Mouse (Mus musculus) CH12.LX (cell line): ENCODE measurements at regions not wholly inside any gene's neighbourhood (a gene's known extent, or its start where the extent isn't known, plus 50 kb on each side); places are given as distances from the start of the nearest gene placed in this dataset.

Experiments
- DNase-seq: peaks from one replicate; pipeline ENCODE4 v3.0.0-alpha.2; 2013; ENCODE audit errors: extremely low read depth
- H3K27ac ChIP-seq: 2 replicates; pipeline ENCODE4 v1.5.1; 2012; ENCODE audit warnings: low read depth, mild to moderate bottlenecking, control low read depth, moderate library complexity; ENCODE audit not compliant: insufficient read depth
- H3K27me3 ChIP-seq: replicated peaks from 2 replicates; pipeline ENCODE3; 2012; ENCODE audit warnings: inconsistent platforms
- H3K36me3 ChIP-seq, 2 experiments: replicated peaks in 1 of 2; 2 replicates each; pipeline versions ENCODE3 to v1.6.1; 2012; ENCODE audit warnings: inconsistent platforms in 1 of 2, low read length in 1 of 2, mild to moderate bottlenecking in 1 of 2, mixed read lengths in 1 of 2, moderate library complexity in 1 of 2; ENCODE audit not compliant: control insufficient read depth in 1 of 2, insufficient read depth in 1 of 2
- H3K4me1 ChIP-seq, 2 experiments: 2 replicates each; pipeline ENCODE4 v1.6.1; 2012; ENCODE audit warnings: inconsistent platforms in 1 of 2, moderate library complexity in 1 of 2; ENCODE audit not compliant: insufficient read depth in 2 of 2, control insufficient read depth in 1 of 2
- H3K4me2 ChIP-seq: 2 replicates; pipeline ENCODE4 v1.6.1; 2012; ENCODE audit warnings: low read depth, mild to moderate bottlenecking, control low read depth; ENCODE audit not compliant: poor library complexity, insufficient read depth, severe bottlenecking
- H3K4me3 ChIP-seq, 3 experiments: fragments of 150-350 bp in 1 of 3; sonication (generic) in 1 of 3; replicated peaks in 1 of 3; 2 replicates each; pipeline versions ENCODE3 to v1.5.1; 2011 to 2012; ENCODE audit warnings: low read depth in 2 of 3, low read length in 2 of 3, mild to moderate bottlenecking in 2 of 3, moderate library complexity in 2 of 3, control low read depth in 1 of 3, improper control_type of control experiment in 1 of 3, inconsistent platforms in 1 of 3, mixed read lengths in 1 of 3; ENCODE audit not compliant: poor library complexity in 1 of 3
- H3K79me2 ChIP-seq: replicated peaks from 2 replicates; pipeline ENCODE4 v1.6.1; 2012; ENCODE audit warnings: mild to moderate bottlenecking, moderate library complexity; ENCODE audit not compliant: control insufficient read depth, poor library complexity, insufficient read depth, severe bottlenecking; ENCODE audit errors: extremely low read depth
- H3K9ac ChIP-seq: 2 replicates; pipeline ENCODE4 v1.6.1; 2012; ENCODE audit warnings: low read depth, mild to moderate bottlenecking, control low read depth, moderate library complexity; ENCODE audit not compliant: insufficient read depth
- H3K9me3 ChIP-seq: replicated peaks from 2 replicates; pipeline ENCODE3; 2012; ENCODE audit warnings: low read length, inconsistent platforms, mixed read lengths
- BHLHE40 ChIP-seq: IDR thresholded peaks from 2 replicates; pipeline ENCODE4 v1.6.1; 2011; ENCODE audit warnings: mild to moderate bottlenecking, low read depth, low read length, improper control_type of control experiment
- CHD2 ChIP-seq: IDR thresholded peaks from 2 replicates; pipeline ENCODE4 v1.6.1; 2011; ENCODE audit warnings: low read length, improper control_type of control experiment
- ELF1 ChIP-seq: IDR thresholded peaks from 2 replicates; pipeline ENCODE4 v1.6.1; 2014; ENCODE audit warnings: low read depth, mild to moderate bottlenecking, inconsistent platforms, low read length, improper control_type of control experiment
- EP300 ChIP-seq: IDR thresholded peaks from 2 replicates; pipeline ENCODE4 v1.6.1; 2011; ENCODE audit warnings: low read length, improper control_type of control experiment
- ETS1 ChIP-seq: conservative IDR thresholded peaks from 2 replicates; pipeline ENCODE4 v1.6.1; 2012; ENCODE audit warnings: low read depth, mild to moderate bottlenecking, inconsistent platforms, low read length, improper control_type of control experiment, moderate library complexity
- GABPA ChIP-seq: IDR thresholded peaks from 2 replicates; pipeline ENCODE4 v1.6.1; 2012; ENCODE audit warnings: low read depth, low read length, improper control_type of control experiment, inconsistent platforms; ENCODE audit not compliant: insufficient replicate concordance
- IRF4 ChIP-seq: IDR thresholded peaks from 2 replicates; pipeline ENCODE4 v1.6.1; 2014; ENCODE audit warnings: low read depth, mild to moderate bottlenecking, inconsistent platforms, low read length, improper control_type of control experiment
- JUN ChIP-seq: IDR thresholded peaks from 2 replicates; pipeline ENCODE4 v1.6.1; 2011; ENCODE audit warnings: low read depth, mild to moderate bottlenecking, low read length, improper control_type of control experiment, moderate library complexity; ENCODE audit not compliant: insufficient read depth
- JUND ChIP-seq: conservative IDR thresholded peaks from 2 replicates; pipeline ENCODE4 v1.6.1; 2011; ENCODE audit warnings: low read depth, low read length, improper control_type of control experiment
- KAT2A ChIP-seq: IDR thresholded peaks from 2 replicates; pipeline ENCODE4 v1.6.1; 2012; ENCODE audit warnings: low read length, improper control_type of control experiment, inconsistent platforms; ENCODE audit not compliant: insufficient replicate concordance
- MAFK ChIP-seq: IDR thresholded peaks from 2 replicates; pipeline ENCODE4 v1.6.1; 2011; ENCODE audit warnings: low read length, improper control_type of control experiment; ENCODE audit not compliant: insufficient replicate concordance
- MAX ChIP-seq: IDR thresholded peaks from 2 replicates; pipeline ENCODE4 v1.6.1; 2011; ENCODE audit warnings: low read length, improper control_type of control experiment
- MEF2A ChIP-seq: IDR thresholded peaks from 2 replicates; pipeline ENCODE4 v1.6.1; 2014; ENCODE audit warnings: low read depth, mild to moderate bottlenecking, inconsistent platforms, low read length, improper control_type of control experiment, borderline replicate concordance
- MXI1 ChIP-seq: IDR thresholded peaks from 2 replicates; pipeline ENCODE4 v1.6.1; 2011; ENCODE audit warnings: mild to moderate bottlenecking, low read depth, low read length, improper control_type of control experiment
- MYC ChIP-seq: IDR thresholded peaks from 2 replicates; pipeline ENCODE4 v1.6.1; 2011; ENCODE audit warnings: low read depth, mild to moderate bottlenecking, improper control_type of control experiment, low read length
- NRF1 ChIP-seq: IDR thresholded peaks from 2 replicates; pipeline ENCODE4 v1.6.1; 2014; ENCODE audit warnings: low read depth, mild to moderate bottlenecking, inconsistent platforms, low read length, improper control_type of control experiment, moderate library complexity
- PAX5 ChIP-seq: IDR thresholded peaks from 2 replicates; pipeline ENCODE4 v1.6.1; 2012; ENCODE audit warnings: low read length, inconsistent platforms, mixed read lengths
- POLR2A ChIP-seq: IDR thresholded peaks from 2 replicates; pipeline ENCODE4 v1.6.1; 2011; ENCODE audit warnings: low read depth, mild to moderate bottlenecking, improper control_type of control experiment, low read length
- POLR2AphosphoS2 ChIP-seq: IDR thresholded peaks from 2 replicates; pipeline ENCODE4 v1.6.1; 2011; ENCODE audit warnings: low read depth, low read length, improper control_type of control experiment
- RCOR1 ChIP-seq: conservative IDR thresholded peaks from 2 replicates; pipeline ENCODE4 v1.6.1; 2012; ENCODE audit warnings: low read depth, mild to moderate bottlenecking, inconsistent platforms, low read length, improper control_type of control experiment
- SMC3 ChIP-seq: IDR thresholded peaks from 2 replicates; pipeline ENCODE4 v1.6.1; 2011; ENCODE audit warnings: low read depth, low read length, improper control_type of control experiment
- UBTF ChIP-seq: IDR thresholded peaks from 2 replicates; pipeline ENCODE4 v1.6.1; 2012; ENCODE audit warnings: low read depth, mild to moderate bottlenecking, inconsistent platforms, low read length, improper control_type of control experiment, moderate library complexity
- USF1 ChIP-seq: IDR thresholded peaks from 2 replicates; pipeline ENCODE4 v1.6.1; 2014; ENCODE audit warnings: low read depth, mild to moderate bottlenecking, inconsistent platforms, low read length, improper control_type of control experiment
- ZC3H11A ChIP-seq: IDR thresholded peaks from 2 replicates; pipeline ENCODE4 v1.6.1; 2012; ENCODE audit warnings: low read depth, mild to moderate bottlenecking, inconsistent platforms, low read length, improper control_type of control experiment
- ZKSCAN1 ChIP-seq: IDR thresholded peaks from 2 replicates; pipeline ENCODE4 v1.6.1; 2012; ENCODE audit warnings: low read depth, inconsistent platforms, low read length, improper control_type of control experiment, borderline replicate concordance
- ZMIZ1 ChIP-seq: IDR thresholded peaks from 2 replicates; pipeline ENCODE4 v1.6.1; 2012; ENCODE audit warnings: low read depth, mild to moderate bottlenecking, inconsistent platforms, low read length, improper control_type of control experiment
- ZNF384 ChIP-seq: IDR thresholded peaks from 2 replicates; pipeline ENCODE4 v1.6.1; 2012; ENCODE audit warnings: low read depth, low read length, improper control_type of control experiment, inconsistent platforms
- dilution Hi-C: fragments of 300-500 bp; cut with MboI; formaldehyde crosslinking; loops from 2 replicates; pipeline ENCODE4 v1.14.3; 2020; ENCODE audit warnings: low sequenced_read_pairs; ENCODE audit not compliant: extremely low pct_unique_long_range_greater_than_20kb, extremely low pct_ligation_motif_present
- in situ Hi-C: fragments of 300-500 bp; cut with MboI; formaldehyde crosslinking; loops from 3 replicates; pipeline ENCODE4 v1.14.3; 2019; ENCODE audit warnings: low sequenced_read_pairs, low pct_ligation_motif_present, low pct_unique_long_range_greater_than_20kb, mixed read lengths

DNA sequence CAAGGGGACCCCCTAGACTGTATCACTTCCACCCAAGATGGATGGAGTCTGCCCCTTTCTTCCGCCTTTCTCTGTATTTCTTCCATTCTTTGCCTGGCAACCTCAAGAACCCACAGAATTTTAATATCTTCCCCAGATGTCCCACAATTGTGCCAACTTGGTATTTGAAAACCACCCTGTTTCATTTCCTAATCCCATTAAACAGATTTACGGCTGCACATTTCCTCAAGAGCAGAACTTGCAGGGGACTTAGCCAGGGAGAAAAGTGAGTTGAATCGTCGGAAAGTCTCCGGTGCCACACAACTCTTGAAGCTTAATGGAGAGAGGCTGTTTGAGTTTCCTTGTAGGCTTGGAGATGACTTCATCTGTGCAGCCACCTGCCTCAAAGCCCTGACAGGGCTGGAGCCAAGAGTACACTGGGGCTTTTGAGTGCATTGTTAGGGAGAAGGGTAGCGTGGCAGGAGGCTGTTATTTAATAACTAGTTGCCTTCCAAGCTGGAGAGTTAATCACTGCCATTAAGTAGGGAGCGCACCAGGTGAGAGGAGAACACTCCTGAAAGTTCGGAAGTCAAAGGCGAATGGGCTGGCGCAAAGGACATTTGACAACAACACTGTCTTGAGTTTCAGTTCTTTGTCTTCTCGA, 93.5 kb downstream of the Tex36 start:
- Histone ChIP-seq H3K27me3 (peaks cover 56% of the 10 kb centered on the region), H3K4me2 (no peak overlapping the region), H3K27ac (no peak overlapping the region), H3K9me3 (peaks cover 14% of the 10 kb centered on the region), H3K9ac (no peak overlapping the region), H3K4me3 (no peak overlapping the region), H3K4me1 (no peaks in the 10 kb centered on the region), H3K36me3 (no peaks in the 10 kb centered on the region), H3K79me2 (no peaks in the 10 kb centered on the region)
- DNase-seq, result no peak
- in situ Hi-C loops (no loop called here), dilution Hi-C loops (no loop called here)
- TF ChIP-seq KAT2A (no peak), ZNF384 (no peak), MAFK (no peak), PAX5 (no peak), POLR2A (no peak), JUND (no peak), CHD2 (no peak), UBTF (no peak), MEF2A (no peak), MAX (no peak), ETS1 (no peak), ZKSCAN1 (no peak), MXI1 (no peak), ZMIZ1 (no peak), GABPA (no peak), JUN (no peak)

DNA sequence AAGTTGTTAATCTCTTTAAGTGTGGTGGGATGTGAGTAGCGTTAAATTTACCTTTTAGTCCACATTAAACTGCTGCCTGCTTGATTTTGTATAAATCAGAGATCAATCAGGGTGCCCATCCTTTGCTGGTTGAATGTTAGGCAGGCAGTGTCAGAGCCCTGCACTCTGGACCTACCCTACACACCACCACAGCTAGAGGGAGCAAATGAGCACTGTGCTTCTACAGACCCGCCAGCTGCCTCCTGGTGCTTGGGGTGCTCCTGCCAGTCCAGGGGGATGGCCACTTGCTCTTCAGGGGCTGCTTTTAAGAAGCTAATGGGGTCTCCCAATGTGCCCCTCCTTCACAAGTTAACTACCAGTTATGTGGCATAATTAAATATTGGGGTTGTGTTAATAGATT, 96.3 kb downstream of the Tex36 start:
- DNase-seq, result no peak
- dilution Hi-C loops (no loop called here), in situ Hi-C loops (no loop called here)

More for the DNA sequence above, 96.3 kb downstream of the Tex36 start:
- Histone ChIP-seq H3K4me3 (no peak overlapping the region), H3K27me3 (peaks cover 71% of the 10 kb centered on the region), H3K79me2 (no peaks in the 10 kb centered on the region), H3K4me1 (no peaks in the 10 kb centered on the region), H3K4me2 (no peak overlapping the region)
- no peak for TF ChIP-seq ETS1
- no peak for TF ChIP-seq JUND
- TF ChIP-seq IRF4, result no peak
- TF ChIP-seq MXI1, result no peak
- no peak for TF ChIP-seq MYC
- no peak for TF ChIP-seq ZC3H11A
- TF ChIP-seq GABPA, result no peak
- no peak for TF ChIP-seq USF1
- TF ChIP-seq SMC3, result no peak
- TF ChIP-seq MAX, result no peak
- no peak for TF ChIP-seq EP300
- no peak for TF ChIP-seq KAT2A
- no peak for TF ChIP-seq ELF1
- no peak for TF ChIP-seq BHLHE40
- TF ChIP-seq ZKSCAN1, result no peak
- no peak for TF ChIP-seq ZMIZ1
- no peak for TF ChIP-seq NRF1
- TF ChIP-seq RCOR1, result no peak
- no peak for TF ChIP-seq POLR2AphosphoS2
- TF ChIP-seq JUN, result no peak
- TF ChIP-seq, all 38 proteins: peak for 0
- Histone ChIP-seq H3K27ac (no peak overlapping the region), H3K9me3 (peaks cover 11% of the 10 kb centered on the region), H3K36me3 (no peaks in the 10 kb centered on the region), H3K9ac (no peak overlapping the region)
